Mouse (Mus musculus): ENCODE measurements at regions not wholly inside any gene's neighbourhood (a gene's known extent, or its start where the extent isn't known, plus 50 kb on each side); places are given as distances from the start of the nearest gene placed in this dataset.

- TF ChIP-seq POLR2A (IDR thresholded peaks at IDR 0.05; ENCODE audit: insufficient read depth, low read depth, low read length) (no peak), CTCF (IDR thresholded peaks at IDR 0.05; ENCODE audit: insufficient read depth, low read depth, low read length) (no peak)
These were observed 575.5 kb downstream of the Psat1 start for GRCm38 (mm10) chr19:15371682-15372081.
